Mouse (Mus musculus) cerebellum, adult 11 months (tissue): ENCODE results near the gene Htr2b.

Experiments
- DNase-seq: peaks from one replicate; pipeline ENCODE4 v3.0.0; 2022

The Htr2b gene

DNA sequence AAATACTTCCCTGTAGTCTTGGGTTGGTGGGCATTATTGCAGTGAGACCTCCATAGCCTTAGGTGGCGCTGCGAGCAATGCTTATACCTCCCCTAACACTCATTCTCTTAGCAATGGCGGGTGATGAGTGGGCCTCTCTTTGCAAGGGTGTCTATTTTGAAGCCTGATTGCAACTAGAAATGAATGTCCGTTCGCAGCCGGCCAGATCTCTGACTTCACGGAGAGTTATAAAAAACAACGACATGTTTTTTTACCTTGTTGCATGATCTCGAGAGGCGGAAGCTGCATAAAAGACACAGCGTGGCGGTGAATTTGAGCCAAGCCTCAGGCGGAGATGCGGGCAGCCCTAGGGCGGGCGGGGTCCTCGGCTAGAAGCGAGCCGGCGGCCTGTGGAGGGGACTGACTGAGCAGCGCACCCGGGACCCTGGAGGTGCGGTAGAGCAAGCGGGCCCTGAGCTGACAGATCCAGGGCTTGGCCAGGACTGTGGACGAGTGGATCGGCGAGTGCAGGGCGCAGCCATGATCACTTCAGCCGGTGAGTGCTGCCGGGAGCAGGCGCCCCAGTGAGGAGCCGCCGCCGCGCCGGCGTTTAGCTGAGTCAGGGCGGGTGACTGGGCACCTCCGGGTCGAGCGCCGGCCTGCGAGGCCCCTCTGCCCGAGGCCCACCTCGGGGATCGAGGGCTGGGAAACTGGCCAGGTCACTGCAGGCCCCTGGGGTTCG is 47.3 kb downstream of the Htr2b start, which contains the start of gene Psmd1:
TSS of gene Psmd1 (plus strand) at position 117 of the 721 bp plus-strand sequence.
- peak; percentile 82 for DNase-seq

DNA sequence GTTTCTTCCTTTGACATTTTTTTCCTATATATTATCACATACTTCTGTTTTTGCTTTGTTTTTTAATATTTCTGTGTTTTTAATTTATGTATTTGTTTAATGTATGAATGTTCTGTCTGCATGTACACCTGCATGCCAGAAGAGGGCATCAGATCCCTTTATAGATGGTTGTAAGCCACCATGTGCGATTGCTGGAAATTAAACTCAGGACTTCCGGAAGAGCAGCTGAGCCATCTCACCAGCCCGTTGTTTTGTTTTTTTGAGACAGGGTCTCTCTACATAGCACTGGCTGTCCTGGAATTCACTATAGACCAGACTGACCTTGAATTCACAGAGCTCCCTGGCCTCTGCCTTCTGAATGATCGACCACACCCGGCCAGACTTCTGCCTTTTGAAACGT is 49.2 kb downstream of the Htr2b start:
- no peak for DNase-seq

DNA sequence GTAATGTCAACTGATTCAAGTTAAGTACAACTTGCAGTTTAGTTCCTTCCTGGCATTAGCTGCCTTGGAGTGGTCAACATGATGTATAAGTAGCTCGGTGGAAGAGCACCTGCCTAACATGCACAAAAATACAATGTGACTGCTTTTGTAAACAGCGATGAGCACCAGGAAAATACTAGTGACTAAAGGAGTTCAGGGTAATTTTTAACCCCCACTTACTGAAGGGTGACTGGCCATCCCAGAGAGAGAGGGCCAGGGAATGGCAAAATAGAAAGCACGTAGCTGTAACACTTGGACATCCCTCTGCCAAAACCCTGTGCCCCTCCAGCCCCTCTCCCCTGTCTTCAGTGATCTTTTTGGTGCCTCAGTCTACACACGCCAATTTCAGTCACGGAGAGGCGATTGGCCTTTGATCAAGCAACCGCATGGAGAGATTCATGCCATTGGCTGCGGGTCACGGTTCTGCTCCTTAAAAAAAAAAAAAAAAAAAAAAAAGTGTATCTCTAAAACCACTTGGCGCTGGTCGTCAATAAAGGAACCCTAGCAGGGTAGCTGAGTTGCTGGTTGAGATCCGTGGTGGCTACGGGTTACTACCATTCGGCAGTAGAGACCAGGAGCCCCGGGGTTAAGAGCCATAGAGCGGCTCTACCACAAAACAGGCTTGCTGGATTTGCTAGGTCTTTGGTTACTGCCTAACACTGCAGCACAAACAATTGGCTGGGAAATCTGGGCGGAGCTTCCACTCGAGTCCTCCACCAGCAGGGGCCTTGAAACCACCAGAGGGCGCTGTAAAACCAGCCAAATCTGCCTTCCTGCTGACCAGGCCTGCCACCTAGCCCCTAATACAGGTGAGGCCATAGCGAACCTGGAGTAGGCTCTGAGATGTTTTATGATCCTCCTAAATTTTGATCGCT is 52.7 kb downstream of the Htr2b start:
- DNase-seq: peak; percentile 96

DNA sequence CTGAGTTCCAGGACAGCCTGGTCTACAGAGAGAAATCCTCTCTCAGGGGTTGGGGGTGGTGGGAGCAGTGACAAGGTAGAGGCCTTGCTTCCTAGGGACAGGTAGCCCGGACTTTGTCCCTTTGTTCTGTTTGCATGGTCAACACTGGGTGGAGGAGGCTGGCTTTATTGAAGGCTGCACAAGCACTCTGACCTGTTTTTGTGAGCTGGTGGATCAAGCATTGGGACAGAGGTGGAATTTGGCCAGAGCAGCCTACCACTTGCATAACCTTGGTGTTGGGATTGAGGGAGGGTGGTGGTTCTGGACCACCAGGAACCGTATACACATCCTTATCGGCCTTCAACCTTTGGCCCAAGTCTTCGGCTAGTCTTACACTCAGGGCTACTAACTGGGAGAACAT is 55.5 kb downstream of the Htr2b start:
- no peak for DNase-seq

DNA sequence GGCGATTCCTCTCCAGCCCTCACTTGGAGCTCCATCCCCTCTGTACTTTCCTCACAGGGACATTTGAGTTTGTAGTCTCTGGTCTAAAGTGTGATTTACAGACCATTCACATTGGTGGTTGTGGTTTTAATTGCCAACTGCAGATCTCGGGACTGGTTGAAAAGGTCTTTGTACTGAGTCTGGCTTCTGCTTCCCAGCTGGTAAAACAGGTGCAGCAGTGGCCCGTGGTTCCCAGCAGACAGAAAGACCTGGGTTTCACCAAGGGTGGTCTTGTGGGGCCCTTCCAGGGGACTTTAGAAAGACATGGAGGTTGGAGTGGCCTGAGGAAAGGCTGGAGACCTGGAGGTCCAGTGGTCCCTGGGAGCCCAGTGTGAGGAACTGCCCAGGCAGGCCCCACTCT is 56.8 kb downstream of the Htr2b start:
- no peak for DNase-seq

DNA sequence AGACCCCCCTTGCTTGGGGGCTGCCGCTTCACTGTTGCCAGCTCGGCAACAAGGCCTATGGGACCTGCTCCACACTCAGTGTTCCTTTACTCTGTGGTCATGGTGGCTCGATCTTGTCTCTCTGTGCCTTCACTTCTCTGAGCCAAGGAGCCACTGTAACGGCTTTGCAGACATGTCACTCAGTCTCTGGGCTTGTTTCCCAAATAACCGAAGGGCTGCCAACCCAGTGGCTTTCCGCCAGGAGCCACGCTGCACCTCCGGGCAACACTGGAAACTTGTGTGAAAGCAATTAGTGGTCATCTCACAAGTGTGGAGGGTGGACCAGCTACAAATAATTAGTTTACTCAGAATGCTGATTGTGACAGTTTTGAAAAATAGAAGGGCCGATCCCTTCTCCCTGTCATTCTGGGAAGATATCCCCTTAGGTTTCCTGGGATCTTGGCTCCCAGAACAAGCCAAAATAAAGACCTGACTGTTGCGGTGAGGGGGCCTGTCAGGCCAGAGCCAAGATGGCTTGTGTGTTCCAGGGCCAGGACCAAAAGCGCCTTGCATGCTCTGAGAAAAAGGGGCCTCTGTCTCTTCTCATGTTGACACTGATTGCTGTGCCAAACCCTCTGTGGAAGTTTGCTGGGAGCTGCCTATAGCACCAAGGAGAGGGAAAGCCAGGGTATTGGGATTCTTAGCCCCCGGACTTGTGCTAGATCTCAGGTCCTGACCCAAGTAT is 58.4 kb downstream of the Htr2b start:
- DNase-seq: peak; percentile 61
